Mouse (Mus musculus) retina, embryonic 14.5 days (tissue): ENCODE measurements around the gene Mettl3.
"Not testable (repeated sequence)": the region's sequence is repeated elsewhere in the genome, so short reads cannot be mapped to it uniquely, and the experiment has no call there.

Experiments
- DNase-seq: peaks from one replicate; pipeline ENCODE4 v3.0.0-alpha.2; 2015; ENCODE audit warnings: low spot score

Gene Mettl3

GRCm38 (mm10) chr14:52304644-52305271, at the start of gene Mettl3:
TSS of gene Mettl3 (minus strand) at chr14:52305128.
- DNase-seq = peak; percentile 96

DNA sequence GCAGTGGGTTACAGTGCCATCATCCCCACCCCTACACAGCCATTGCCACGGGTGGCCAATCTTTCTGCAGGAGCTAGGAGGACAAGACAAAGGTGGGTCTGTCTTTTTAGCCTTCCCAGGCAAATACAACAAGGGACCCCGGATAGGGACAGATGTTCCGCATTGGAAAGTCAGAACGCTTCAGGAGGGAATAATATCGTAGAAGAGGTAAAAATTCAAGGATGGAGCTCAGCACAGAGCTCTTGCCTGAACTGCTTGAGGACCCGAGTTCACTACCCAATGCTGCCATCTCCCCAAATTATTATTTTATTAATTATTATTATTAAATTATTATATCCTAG, 34.6 kb upstream of the Mettl3 start:
- DNase-seq = no peak

GRCm38 (mm10) chr14:52338751-52339511, 34.0 kb upstream of the Mettl3 start:
- peak; percentile 91 for DNase-seq

DNA sequence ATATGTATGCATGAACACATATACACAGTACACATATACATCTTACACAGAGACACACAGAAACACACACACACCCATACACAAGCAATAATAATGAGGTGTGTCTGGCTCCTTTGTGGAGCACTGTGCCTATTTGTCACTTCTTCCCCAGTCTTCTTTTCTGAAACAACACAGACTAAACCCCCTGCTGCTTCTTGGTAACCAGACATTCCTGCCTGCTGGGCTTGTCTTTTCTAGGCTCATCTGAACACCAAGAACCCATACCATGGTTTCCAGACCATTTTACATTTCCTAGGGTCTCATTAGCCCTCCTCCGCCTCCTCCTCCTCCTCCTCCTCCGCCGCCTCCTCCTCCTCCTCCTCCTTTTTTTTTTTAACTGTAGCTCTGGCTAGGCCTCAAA, 27.2 kb upstream of the Mettl3 start:
- DNase-seq = no peak

GRCm38 (mm10) chr14:52331069-52331750, 26.3 kb upstream of the Mettl3 start:
- DNase-seq = peak; percentile 33

DNA sequence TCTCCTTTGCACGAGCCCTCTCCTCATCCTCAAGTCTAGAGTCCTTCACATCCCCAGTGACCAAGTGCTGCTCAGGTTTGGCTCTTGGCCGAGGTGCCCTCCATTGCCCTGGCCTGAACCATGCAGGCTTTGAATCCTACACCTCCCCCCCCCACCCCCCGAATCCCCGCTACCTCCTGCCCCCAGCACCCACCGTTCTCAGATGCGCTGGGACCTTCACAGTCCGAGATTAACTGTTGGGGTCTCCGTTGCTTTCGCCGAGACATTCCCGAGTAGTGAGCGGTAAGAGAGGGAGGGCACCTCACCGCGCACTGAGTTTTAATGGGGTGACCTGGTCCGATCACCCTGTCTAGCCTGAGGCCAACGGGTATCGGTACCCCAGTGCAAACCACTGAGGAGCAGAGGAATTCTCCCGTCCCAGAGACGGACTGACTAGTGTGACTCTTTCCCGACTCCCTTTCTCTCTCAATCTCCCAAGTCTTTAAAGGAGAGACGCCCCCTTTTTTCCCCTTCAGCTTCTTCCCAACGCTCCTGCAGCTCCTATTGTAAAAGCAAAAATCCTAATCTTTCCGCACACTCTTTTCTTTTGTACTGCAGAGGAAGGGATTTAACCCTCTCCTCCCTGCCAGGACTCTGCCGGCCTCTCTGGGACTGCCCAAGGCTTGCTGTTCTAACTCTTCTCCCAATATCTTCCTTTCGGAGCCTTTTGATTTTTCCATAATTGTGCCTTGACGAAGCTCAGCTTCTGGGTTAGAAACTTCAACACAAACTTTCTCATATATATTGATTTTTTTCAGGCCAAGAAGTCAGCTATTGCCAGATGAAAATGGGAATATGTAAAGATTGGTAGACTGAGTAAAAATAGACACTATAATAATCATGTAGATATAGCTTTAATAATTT, 23.2 kb upstream of the Mettl3 start, which contains the start of gene Sall2:
Gene Sall2 (minus strand): TSS at position 853 of the 903 bp plus-strand sequence.
- DNase-seq = no peak

DNA sequence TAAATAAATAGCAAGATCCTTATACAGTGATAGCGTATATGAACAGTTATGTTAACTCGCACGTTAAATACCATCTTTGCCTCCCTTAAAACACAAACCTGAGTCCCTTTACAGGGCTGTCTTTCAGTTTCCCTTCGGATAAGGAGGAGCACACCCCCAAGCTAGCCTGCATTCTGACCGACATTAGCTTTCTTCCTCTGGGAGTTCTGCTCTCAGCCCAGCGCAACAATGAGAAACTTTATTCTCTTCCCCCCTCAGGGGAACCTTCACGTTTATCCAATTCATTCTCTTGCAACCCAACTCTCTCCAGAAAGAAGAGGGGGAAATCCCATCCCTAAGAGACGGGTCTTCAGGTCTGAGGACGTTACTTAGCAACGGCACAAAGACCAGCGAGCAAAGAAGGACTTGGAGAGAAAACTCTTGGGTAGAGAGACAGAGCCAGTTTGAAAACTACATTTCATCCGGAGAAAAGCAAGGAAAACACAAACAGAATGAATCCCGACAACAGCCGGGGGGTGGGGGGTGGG, 22.5 kb upstream of the Mettl3 start:
- DNase-seq = no peak

GRCm38 (mm10) chr14:52325890-52326289, 21.0 kb upstream of the Mettl3 start:
- DNase-seq = peak; percentile 71

DNA sequence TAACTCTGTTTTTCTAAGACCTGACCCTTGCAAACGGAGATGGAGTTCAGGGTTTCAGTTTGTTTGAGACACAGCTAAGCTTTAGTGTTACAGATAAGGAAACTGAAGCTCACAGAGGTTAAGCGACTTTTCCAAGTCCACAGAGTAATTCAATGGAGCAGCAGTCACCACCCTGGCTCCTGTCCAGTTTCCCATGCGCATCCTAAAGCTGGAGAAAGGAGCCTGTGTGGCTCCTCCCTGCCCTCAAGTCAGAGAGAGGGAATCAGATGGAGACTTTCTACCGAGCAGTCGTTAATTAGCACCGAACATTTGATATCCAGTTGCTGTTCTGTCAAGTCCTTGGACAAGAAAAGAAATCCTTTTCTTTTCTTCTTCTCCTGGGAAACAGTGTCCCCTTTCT, 14.4 kb upstream of the Mettl3 start:
- DNase-seq = no peak

DNA sequence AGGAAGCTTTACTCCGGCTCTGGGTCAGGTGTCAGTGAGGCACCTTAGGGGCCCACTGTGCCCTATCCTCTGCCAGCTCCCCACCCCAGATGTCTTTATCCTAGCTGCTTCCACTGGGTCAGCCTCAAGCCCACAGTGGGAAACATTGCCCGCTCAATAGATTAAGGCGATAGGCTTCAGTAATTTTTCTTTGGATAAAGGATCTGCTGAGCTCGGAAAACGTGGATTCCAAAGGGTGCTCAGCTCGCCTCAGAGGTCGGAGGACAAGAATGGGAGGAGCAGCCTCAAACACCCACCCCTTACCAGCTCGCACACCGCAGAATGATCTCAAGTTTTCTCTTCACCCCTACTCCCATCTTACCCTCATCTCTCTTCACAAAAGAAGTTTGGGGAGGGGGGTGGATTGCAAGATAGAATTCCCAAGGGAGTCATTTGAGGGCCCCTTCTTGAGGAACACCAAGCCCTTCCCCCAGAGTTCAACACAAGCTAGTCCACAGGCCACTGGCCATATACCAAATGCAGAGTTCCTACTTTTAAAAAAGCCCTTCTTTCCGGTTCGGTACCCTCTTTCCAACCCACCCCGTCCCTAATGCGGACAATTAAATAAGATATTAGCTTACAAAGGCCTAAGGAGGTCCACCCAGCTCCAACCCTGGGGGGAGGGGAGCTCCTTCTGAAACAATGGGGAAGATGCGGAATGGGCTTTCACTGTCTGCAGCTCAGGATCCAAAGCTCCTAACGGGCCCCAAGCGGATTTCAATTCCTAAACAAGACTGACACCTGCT, 11.7 kb upstream of the Mettl3 start:
- peak; percentile 69 for DNase-seq

GRCm38 (mm10) chr14:52315792-52316440, 11.0 kb upstream of the Mettl3 start:
- peak; percentile 77 for DNase-seq

DNA sequence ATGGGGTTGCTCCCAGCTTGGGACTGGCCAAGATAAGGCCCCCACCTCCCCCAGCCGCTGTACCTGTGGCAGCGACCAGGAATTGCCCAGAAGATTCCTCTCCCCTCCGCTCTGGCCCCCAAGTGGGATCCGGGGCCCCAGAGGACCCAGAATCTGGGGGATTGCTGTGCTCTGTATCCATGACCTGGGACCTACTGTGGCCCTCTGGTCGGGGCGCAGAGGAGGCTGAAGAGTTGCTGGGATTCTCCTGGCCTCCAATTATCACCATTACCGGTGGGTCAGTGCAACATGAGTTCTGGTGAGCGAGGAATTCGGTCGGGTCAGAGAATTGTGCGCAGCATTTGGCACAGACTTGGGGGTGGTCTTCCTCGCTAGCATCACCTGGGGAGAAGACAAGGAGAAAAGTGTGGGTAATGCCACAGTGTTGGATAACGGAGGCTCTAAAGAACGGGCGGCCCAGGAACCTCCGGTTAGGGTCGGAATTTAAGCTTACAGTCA, 10.4 kb upstream of the Mettl3 start:
- no peak for DNase-seq

- no peak for DNase-seq
Measured at GRCm38 (mm10) chr14:52314808-52315150, 9.9 kb upstream of the Mettl3 start.

- DNase-seq = no peak
Measured at GRCm38 (mm10) chr14:52313931-52314807, 9.2 kb upstream of the Mettl3 start.

- DNase-seq = no peak
Measured at GRCm38 (mm10) chr14:52310906-52311305, 6.0 kb upstream of the Mettl3 start.

GRCm38 (mm10) chr14:52310343-52310742, 5.4 kb upstream of the Mettl3 start:
- DNase-seq = not testable (repeated sequence)

DNA sequence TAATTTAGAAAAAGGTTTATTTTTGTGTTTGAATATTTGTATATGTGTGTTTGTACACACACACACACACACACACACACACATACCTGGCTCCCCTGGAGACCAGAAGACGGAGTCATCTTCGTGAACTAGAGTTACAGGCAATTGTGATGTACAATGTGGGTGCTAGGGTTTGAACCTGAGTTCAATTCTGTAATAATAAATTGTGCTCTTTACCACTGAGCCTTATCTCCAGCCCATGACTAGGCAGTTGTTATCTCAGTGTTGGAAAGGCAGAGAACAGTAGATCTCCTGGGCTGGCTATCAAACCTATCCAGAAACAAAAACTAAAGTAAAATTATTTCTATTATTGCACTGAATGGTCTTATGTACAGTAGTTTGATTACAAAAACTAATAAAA, 1.2 kb upstream of the Mettl3 start:
- no peak for DNase-seq

DNA sequence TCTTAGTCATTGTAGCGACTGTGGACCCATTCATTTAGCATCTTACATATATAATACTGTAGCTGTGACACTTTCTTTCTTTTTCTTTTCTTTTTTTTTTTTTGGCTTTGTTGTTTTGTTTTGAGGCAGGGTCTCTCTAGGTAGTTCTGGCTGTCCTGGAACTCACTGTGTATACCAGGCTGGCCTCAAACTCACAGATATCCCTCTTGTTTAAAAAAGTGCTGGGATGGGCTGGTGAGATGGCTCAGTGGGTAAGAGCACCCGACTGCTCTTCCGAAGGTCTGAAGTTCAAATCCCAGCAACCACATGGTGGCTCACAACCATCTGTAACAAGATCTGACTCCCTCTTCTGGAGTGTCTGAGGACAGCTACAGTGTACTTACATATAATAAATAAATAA, 1.4 kb downstream of the Mettl3 start:
- DNase-seq = not testable (repeated sequence)

DNA sequence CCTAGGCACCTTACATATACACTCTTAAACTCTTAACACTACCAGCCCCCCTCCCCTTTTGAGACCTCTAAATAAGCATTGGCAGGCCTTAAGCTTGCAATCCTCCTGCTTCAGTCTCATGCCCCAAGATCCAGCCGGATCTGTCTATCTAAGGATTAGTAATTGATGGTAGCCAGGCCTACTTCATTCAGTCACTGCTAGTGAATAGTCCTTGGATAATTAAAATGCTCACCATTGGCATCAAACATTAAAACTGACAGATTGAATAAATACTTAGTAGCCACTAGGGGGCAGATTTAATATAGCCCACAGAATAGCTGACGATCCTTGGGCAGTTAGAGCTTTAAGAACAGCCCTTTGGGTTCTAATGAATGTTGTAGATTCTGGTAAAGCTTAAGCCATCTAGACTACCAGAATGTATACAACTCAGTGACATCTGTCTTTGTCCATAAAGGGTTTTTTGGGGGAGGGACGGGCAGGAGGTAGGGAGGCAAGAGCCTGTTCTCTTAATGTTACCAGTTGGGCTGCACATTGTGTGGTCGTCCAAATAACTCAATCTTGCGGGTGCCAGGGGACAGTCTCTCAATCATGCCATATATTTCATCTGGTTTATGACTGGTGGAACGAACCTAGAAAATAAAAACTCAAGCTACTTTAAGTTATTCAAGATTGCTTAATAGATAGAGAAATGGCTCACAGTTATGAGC, 9.2 kb downstream of the Mettl3 start:
- peak; percentile 85 for DNase-seq
